Mouse (Mus musculus) intestine, embryonic 15.5 days (tissue): ENCODE data around the gene Cox15. TPM values are rescaled to one million over a fixed set of nuclear protein-coding genes. Genes with fewer than 3 reads are reported as not detected.

Experiments used
- ATAC-seq: fragments of 200-750 bp; cut with Nextera tagmentation; 2 replicates; pipeline ENCODE4 v1.8.0; 2017; ENCODE audit warnings: moderate TSS enrichment, moderate library complexity
- H3K27ac ChIP-seq: fragments of 300-500 bp; sonication (generic); 2 replicates; pipeline ENCODE4 v1.5.1; 2015; ENCODE audit warnings: mild to moderate bottlenecking, inconsistent platforms
- H3K27me3 ChIP-seq: fragments of 300-500 bp; sonication (generic); replicated peaks from 2 replicates; pipeline ENCODE4 v1.6.1; 2015; ENCODE audit warnings: inconsistent platforms
- H3K36me3 ChIP-seq: fragments of 300-500 bp; sonication (generic); 2 replicates; pipeline ENCODE4 v1.6.1; 2015; ENCODE audit warnings: inconsistent platforms
- H3K4me1 ChIP-seq: fragments of 300-500 bp; sonication (generic); replicated peaks from 2 replicates; pipeline ENCODE4 v1.6.1; 2015; ENCODE audit warnings: inconsistent platforms
- H3K4me2 ChIP-seq: fragments of 300-500 bp; sonication (generic); replicated peaks from 2 replicates; pipeline ENCODE4 v1.6.1; 2015; ENCODE audit warnings: mild to moderate bottlenecking, inconsistent platforms
- H3K4me3 ChIP-seq: fragments of 300-500 bp; sonication (generic); replicated peaks from 2 replicates; pipeline ENCODE4 v1.5.1; 2015; ENCODE audit warnings: inconsistent platforms
- H3K9ac ChIP-seq: fragments of 300-500 bp; sonication (generic); 2 replicates; pipeline ENCODE4 v1.6.1; 2015; ENCODE audit warnings: inconsistent platforms
- H3K9me3 ChIP-seq: fragments of 300-500 bp; sonication (generic); 2 replicates; pipeline ENCODE4 v1.6.1; 2016; ENCODE audit warnings: inconsistent platforms
- WGBS: fragments of 180-500 bp; shearing (Covaris S2); methylation state at CpG from one replicate; pipeline ENCODE4 v1.1.7; 2015; 5-methylcytosine and 5-hydroxymethylcytosine counted together
- polyA plus RNA-seq: library from polyadenylated mRNA; unstranded; fragments of >200 nt; fragmentation: Nextera tagmentation; extraction: Ambion mirVana; gene quantifications from 2 replicates; pipeline ENCODE4 v1.2.1, GENCODE M21; 2015

The Cox15 gene
- polyA plus RNA-seq, 1 experiment from 2014 or later: 12.2 TPM

GRCm38 (mm10) chr19:43776561-43776960 is 23.8 kb upstream of the Cox15 start:
- Histone ChIP-seq H3K9me3 (no peaks in the 10 kb centered on the region), H3K27ac (no peak overlapping the region), H3K4me2 (no peak overlapping the region), H3K36me3 (no peaks in the 10 kb centered on the region), H3K9ac (no peak overlapping the region), H3K4me1 (0 out of 2 replicates have a peak, but pooled peaks cover 3% of the 10 kb centered on the region), H3K4me3 (no peak overlapping the region), H3K27me3 (no peaks in the 10 kb centered on the region)
- ATAC-seq: no peak
- WGBS: 59% methylated on average over 4 of the region's 4 CpGs

GRCm38 (mm10) chr19:43775433-43775832 is 22.6 kb upstream of the Cox15 start:
- Histone ChIP-seq H3K36me3 (no peaks in the 10 kb centered on the region), H3K9me3 (no peaks in the 10 kb centered on the region), H3K27me3 (no peaks in the 10 kb centered on the region), H3K4me3 (no peak overlapping the region), H3K4me1 (0 out of 2 replicates have a peak, but pooled peaks cover 3% of the 10 kb centered on the region), H3K27ac (peak overlapping the region; percentile 48; the same call in 1 of the 2 replicates), H3K4me2 (no peak overlapping the region), H3K9ac (no peak overlapping the region)
- 41% methylated on average over 10 of the region's 10 CpGs for WGBS
- ATAC-seq: peak; percentile 72

GRCm38 (mm10) chr19:43772311-43772710 is 19.5 kb upstream of the Cox15 start:
- H3K9ac ChIP-seq: no peak overlapping the region
- H3K9me3 ChIP-seq: no peaks in the 10 kb centered on the region
- no peaks in the 10 kb centered on the region for H3K27me3 ChIP-seq
- H3K4me3 ChIP-seq: no peak overlapping the region
- no peak overlapping the region for H3K27ac ChIP-seq
- H3K4me1 ChIP-seq: 0 out of 2 replicates have a peak, but pooled peaks cover 3% of the 10 kb centered on the region
- no peaks in the 10 kb centered on the region for H3K36me3 ChIP-seq
- ATAC-seq: no peak
- WGBS: 61% methylated on average over 6 of the region's 6 CpGs
- no peak overlapping the region for H3K4me2 ChIP-seq

GRCm38 (mm10) chr19:43771499-43771969 is 18.7 kb upstream of the Cox15 start:
- no peak for ATAC-seq
- 0 out of 2 replicates have a peak, but pooled peaks cover 3% of the 10 kb centered on the region for H3K4me1 ChIP-seq
- WGBS: 76% methylated on average over 5 of the region's 5 CpGs
- no peak overlapping the region for H3K27ac ChIP-seq
- no peaks in the 10 kb centered on the region for H3K36me3 ChIP-seq
- H3K4me2 ChIP-seq: no peak overlapping the region
- H3K4me3 ChIP-seq: no peak overlapping the region
- H3K9me3 ChIP-seq: no peaks in the 10 kb centered on the region
- no peak overlapping the region for H3K9ac ChIP-seq
- H3K27me3 ChIP-seq: no peaks in the 10 kb centered on the region

GRCm38 (mm10) chr19:43770584-43770983 is 17.8 kb upstream of the Cox15 start:
- Histone ChIP-seq H3K4me1 (0 out of 2 replicates have a peak, but pooled peaks cover 3% of the 10 kb centered on the region), H3K36me3 (no peaks in the 10 kb centered on the region), H3K27ac (no peak overlapping the region), H3K4me2 (no peak overlapping the region), H3K9ac (no peak overlapping the region), H3K9me3 (no peaks in the 10 kb centered on the region), H3K27me3 (no peaks in the 10 kb centered on the region), H3K4me3 (no peak overlapping the region)
- ATAC-seq: no peak
- 57% methylated on average over 4 of the region's 4 CpGs for WGBS

- no peak overlapping the region for H3K4me2 ChIP-seq
- ATAC-seq: no peak
- no peaks in the 10 kb centered on the region for H3K9me3 ChIP-seq
- no peak overlapping the region for H3K4me3 ChIP-seq
- 0 out of 2 replicates have a peak, but pooled peaks cover 3% of the 10 kb centered on the region for H3K4me1 ChIP-seq
- H3K36me3 ChIP-seq: no peaks in the 10 kb centered on the region
- whole genome bisulfite sequencing: 72% methylated on average over 5 of the region's 5 CpGs
- no peaks in the 10 kb centered on the region for H3K27me3 ChIP-seq
- no peak overlapping the region for H3K27ac ChIP-seq
- H3K9ac ChIP-seq: no peak overlapping the region
Observed at GRCm38 (mm10) chr19:43769366-43769960, 16.7 kb upstream of the Cox15 start.

- peak overlapping the region; percentile 58; the same call in 1 of the 2 replicates for H3K27ac ChIP-seq
- peak; percentile 95 for ATAC-seq
- no peaks in the 10 kb centered on the region for H3K36me3 ChIP-seq
- H3K9ac ChIP-seq: no peak overlapping the region
- H3K27me3 ChIP-seq: no peaks in the 10 kb centered on the region
- H3K4me1 ChIP-seq: no peaks in the 10 kb centered on the region
- H3K9me3 ChIP-seq: no peaks in the 10 kb centered on the region
- H3K4me2 ChIP-seq: no peak overlapping the region
- H3K4me3 ChIP-seq: no peak overlapping the region
- WGBS: 61% methylated on average over 9 of the region's 9 CpGs
Observed at GRCm38 (mm10) chr19:43767549-43768322, 14.9 kb upstream of the Cox15 start.

- no peaks in the 10 kb centered on the region for H3K27me3 ChIP-seq
- no peaks in the 10 kb centered on the region for H3K9me3 ChIP-seq
- WGBS: 70% methylated on average over 5 of the region's 5 CpGs
- H3K36me3 ChIP-seq: no peaks in the 10 kb centered on the region
- H3K4me1 ChIP-seq: no peaks in the 10 kb centered on the region
- no peak overlapping the region for H3K4me2 ChIP-seq
- no peak overlapping the region for H3K9ac ChIP-seq
- no peak overlapping the region for H3K4me3 ChIP-seq
- no peak for ATAC-seq
- no peak overlapping the region for H3K27ac ChIP-seq
Observed at GRCm38 (mm10) chr19:43766451-43766850, 13.7 kb upstream of the Cox15 start.

GRCm38 (mm10) chr19:43762410-43762809 is 9.6 kb upstream of the Cox15 start:
- Histone ChIP-seq H3K4me2 (no peak overlapping the region), H3K4me3 (no peak overlapping the region), H3K27me3 (no peaks in the 10 kb centered on the region), H3K9me3 (no peaks in the 10 kb centered on the region), H3K36me3 (no peaks in the 10 kb centered on the region), H3K9ac (no peak overlapping the region), H3K4me1 (no peaks in the 10 kb centered on the region), H3K27ac (no peak overlapping the region)
- no peak for ATAC-seq
- WGBS: 81% methylated on average over 2 of the region's 2 CpGs

GRCm38 (mm10) chr19:43761543-43762256 is 8.9 kb upstream of the Cox15 start:
- Histone ChIP-seq H3K27me3 (no peaks in the 10 kb centered on the region), H3K4me3 (no peak overlapping the region), H3K9me3 (no peaks in the 10 kb centered on the region), H3K4me1 (no peaks in the 10 kb centered on the region), H3K36me3 (no peaks in the 10 kb centered on the region), H3K9ac (no peak overlapping the region), H3K4me2 (no peak overlapping the region), H3K27ac (0 out of 2 replicates have a peak overlapping the region, but pooled peaks have one; percentile 14)
- ATAC-seq: peak; percentile 79

- no peaks in the 10 kb centered on the region for H3K4me1 ChIP-seq
- no peak overlapping the region for H3K4me3 ChIP-seq
- H3K27me3 ChIP-seq: no peaks in the 10 kb centered on the region
- H3K9ac ChIP-seq: no peak overlapping the region
- 24% methylated on average over 6 of the region's 6 CpGs for WGBS
- no peaks in the 10 kb centered on the region for H3K36me3 ChIP-seq
- H3K27ac ChIP-seq: no peak overlapping the region
- no peak overlapping the region for H3K4me2 ChIP-seq
- no peak for ATAC-seq
- H3K9me3 ChIP-seq: no peaks in the 10 kb centered on the region
Observed at GRCm38 (mm10) chr19:43760504-43760903, 7.7 kb upstream of the Cox15 start.

- Histone ChIP-seq H3K4me1 (no peaks in the 10 kb centered on the region; the same call in 1 of the 2 replicates), H3K36me3 (no peaks in the 10 kb centered on the region), H3K4me2 (no peak overlapping the region), H3K9me3 (no peaks in the 10 kb centered on the region), H3K27me3 (no peaks in the 10 kb centered on the region), H3K9ac (no peak overlapping the region), H3K27ac (no peak overlapping the region), H3K4me3 (no peak overlapping the region)
- WGBS: 67% methylated on average over 2 of the region's 2 CpGs
- ATAC-seq: no peak
Observed at GRCm38 (mm10) chr19:43754872-43755271, 2.1 kb upstream of the Cox15 start.
